Mouse (Mus musculus) lung, adult 2 months (tissue): ENCODE measurements at regions not wholly inside any gene's neighbourhood (a gene's known extent, or its start where the extent isn't known, plus 50 kb on each side); places are given as distances from the start of the nearest gene placed in this dataset.

Source experiments
- CTCF ChIP-seq: fragments of 200-500 bp; IDR thresholded peaks from 2 replicates; pipeline ENCODE4 v1.5.1; 2011; ENCODE audit warnings: mild to moderate bottlenecking, low read length, control low read depth; ENCODE audit not compliant: insufficient read depth
- POLR2A ChIP-seq: fragments of 200-500 bp; IDR thresholded peaks from 2 replicates; pipeline ENCODE4 v1.6.1; 2011; ENCODE audit warnings: low read depth, mild to moderate bottlenecking, control low read depth, low read length, borderline replicate concordance; ENCODE audit errors: extremely low read depth

DNA sequence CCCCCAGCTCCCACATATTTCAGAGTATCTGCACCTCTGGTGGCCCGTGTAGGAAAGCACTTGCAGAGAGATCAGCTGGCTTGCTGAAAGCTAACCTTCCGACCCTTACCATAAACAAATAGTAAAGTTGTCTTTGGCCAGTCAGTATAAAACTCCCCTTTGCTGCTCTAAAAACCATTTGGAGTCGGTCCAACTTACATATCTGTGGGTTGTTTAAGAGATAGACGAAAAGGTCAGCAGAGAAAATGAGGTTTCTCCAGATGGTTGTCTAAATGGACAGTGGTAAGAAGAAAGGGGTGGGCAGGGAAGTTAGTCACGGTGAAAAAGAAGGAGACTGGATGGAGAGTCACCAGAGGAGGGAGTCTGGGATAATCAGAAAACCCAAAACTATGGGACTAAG, 144.3 kb downstream of the Hibadh start:
- TF ChIP-seq CTCF, result no peak
- no peak for TF ChIP-seq POLR2A
